Mouse (Mus musculus) heart, embryonic 15.5 days (tissue): ENCODE data around the gene Aanat. TPM values are rescaled to one million over a fixed set of nuclear protein-coding genes. Genes with fewer than 3 reads are reported as not detected.
A peak's percentile ranks its signal among the peaks of the same experiment; 100 is the strongest.

ENCODE experiments used
- ATAC-seq: fragments of 200-750 bp; cut with Nextera tagmentation; replicated peaks from 2 replicates; pipeline ENCODE4 v1.8.0; 2017; ENCODE audit warnings: low read depth, moderate TSS enrichment; ENCODE audit not compliant: insufficient number of reproducible peaks, insufficient read depth, low FRiP score
- H3K27ac ChIP-seq: fragments of 300-500 bp; sonication (generic); 2 replicates; pipeline ENCODE4 v1.5.1; 2015; ENCODE audit warnings: mild to moderate bottlenecking, inconsistent platforms
- H3K27me3 ChIP-seq: fragments of 300-500 bp; sonication (generic); 2 replicates; pipeline ENCODE4 v1.6.1; 2015; ENCODE audit warnings: inconsistent platforms
- H3K36me3 ChIP-seq: fragments of 300-500 bp; sonication (generic); 2 replicates; pipeline ENCODE4 v1.6.1; 2015; ENCODE audit warnings: mild to moderate bottlenecking, inconsistent platforms
- H3K4me1 ChIP-seq: fragments of 300-500 bp; sonication (generic); replicated peaks from 2 replicates; pipeline ENCODE4 v1.6.1; 2015; ENCODE audit warnings: inconsistent platforms
- H3K4me2 ChIP-seq: fragments of 300-500 bp; sonication (generic); 2 replicates; pipeline ENCODE4 v1.6.1; 2015; ENCODE audit warnings: inconsistent platforms, mild to moderate bottlenecking, moderate library complexity
- H3K4me3 ChIP-seq: fragments of 300-500 bp; sonication (generic); 2 replicates; pipeline ENCODE4 v1.5.1; 2015; ENCODE audit warnings: mild to moderate bottlenecking, inconsistent platforms
- H3K9ac ChIP-seq: fragments of 300-500 bp; sonication (generic); 2 replicates; pipeline ENCODE4 v1.6.1; 2015; ENCODE audit warnings: mild to moderate bottlenecking, inconsistent platforms
- H3K9me3 ChIP-seq: fragments of 300-500 bp; sonication (generic); replicated peaks from 2 replicates; pipeline ENCODE4 v1.6.1; 2016; ENCODE audit warnings: inconsistent platforms
- whole genome bisulfite sequencing: fragments of 180-500 bp; shearing (Covaris S2); methylation state at CpG from one replicate; pipeline ENCODE4 v1.1.7; 2015; ENCODE audit warnings: mixed read lengths; 5-methylcytosine and 5-hydroxymethylcytosine counted together
- polyA plus RNA-seq: library from polyadenylated mRNA; unstranded; fragments of >200 nt; fragmentation: Nextera tagmentation; extraction: Ambion mirVana; gene quantifications from 2 replicates; pipeline ENCODE4 v1.2.1, GENCODE M21; 2015

Aanat gene
- polyA plus RNA-seq, 1 experiment from 2014 or later, result not detected

GRCm38 (mm10) chr11:116554171-116554878, 31.9 kb upstream of the Aanat start:
- Histone ChIP-seq H3K36me3 (no peaks in the 10 kb centered on the region), H3K4me2 (0 out of 2 replicates have a peak overlapping the region, but pooled peaks have one; percentile 8), H3K27ac (peak overlapping the region; percentile 50), H3K4me1 (peaks cover 65% of the 10 kb centered on the region), H3K9ac (no peak overlapping the region; the same call in 1 of the 2 replicates), H3K27me3 (no peaks in the 10 kb centered on the region), H3K4me3 (no peak overlapping the region), H3K9me3 (no peaks in the 10 kb centered on the region)
- ATAC-seq, result peak; percentile 56
- 13% methylated on average over 12 of the region's 12 CpGs for WGBS

- H3K4me3 ChIP-seq, result no peak overlapping the region
- no peaks in the 10 kb centered on the region for H3K36me3 ChIP-seq
- no peaks in the 10 kb centered on the region for H3K9me3 ChIP-seq
- H3K4me1 ChIP-seq, result peaks cover 53% of the 10 kb centered on the region
- H3K27me3 ChIP-seq, result no peaks in the 10 kb centered on the region
- no peak overlapping the region for H3K27ac ChIP-seq
- H3K9ac ChIP-seq, result no peak overlapping the region
- ATAC-seq, result no peak
- 46% methylated on average over 1 of the region's 1 CpGs for WGBS
- H3K4me2 ChIP-seq, result no peak overlapping the region
Measured at GRCm38 (mm10) chr11:116555572-116555971, 30.7 kb upstream of the Aanat start.

DNA sequence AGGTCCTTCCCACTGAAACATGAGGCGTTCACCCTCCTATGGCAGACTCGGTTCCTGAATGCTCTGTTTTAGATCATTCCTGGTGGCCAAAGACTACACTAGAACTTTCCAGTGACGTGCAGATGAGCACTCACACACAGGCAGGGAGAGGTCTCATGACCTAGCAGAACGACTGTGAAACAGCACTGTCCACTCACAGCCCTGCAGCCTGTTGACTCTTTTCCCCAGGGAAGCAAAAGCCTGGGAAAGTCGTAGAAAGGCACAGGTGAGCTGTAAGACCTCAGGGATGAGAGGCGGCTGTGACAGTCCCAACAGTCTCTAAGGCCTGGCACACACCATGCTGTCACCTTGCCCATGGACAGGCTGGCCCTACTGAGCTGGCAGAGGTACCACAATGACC, 29.9 kb upstream of the Aanat start:
- peaks cover 46% of the 10 kb centered on the region for H3K4me1 ChIP-seq
- 40% methylated on average over 6 of the region's 6 CpGs for WGBS

GRCm38 (mm10) chr11:116565283-116566041, 20.8 kb upstream of the Aanat start:
- no peak overlapping the region for H3K27ac ChIP-seq
- H3K4me3 ChIP-seq, result no peak overlapping the region
- H3K36me3 ChIP-seq, result no peaks in the 10 kb centered on the region
- ATAC-seq, result no peak
- peaks cover 17% of the 10 kb centered on the region for H3K4me1 ChIP-seq
- H3K9ac ChIP-seq, result no peak overlapping the region
- WGBS, result 60% methylated on average over 7 of the region's 7 CpGs
- H3K4me2 ChIP-seq, result no peak overlapping the region
- no peaks in the 10 kb centered on the region for H3K9me3 ChIP-seq
- H3K27me3 ChIP-seq, result no peaks in the 10 kb centered on the region

More for the DNA sequence above, 29.9 kb upstream of the Aanat start:
- H3K27ac ChIP-seq, result no peak overlapping the region
- no peak for ATAC-seq
- H3K36me3 ChIP-seq, result no peaks in the 10 kb centered on the region
- no peaks in the 10 kb centered on the region for H3K9me3 ChIP-seq
- H3K27me3 ChIP-seq, result no peaks in the 10 kb centered on the region
- no peak overlapping the region; the same call in 1 of the 2 replicates for H3K9ac ChIP-seq
- no peak overlapping the region for H3K4me3 ChIP-seq
- no peak overlapping the region for H3K4me2 ChIP-seq

DNA sequence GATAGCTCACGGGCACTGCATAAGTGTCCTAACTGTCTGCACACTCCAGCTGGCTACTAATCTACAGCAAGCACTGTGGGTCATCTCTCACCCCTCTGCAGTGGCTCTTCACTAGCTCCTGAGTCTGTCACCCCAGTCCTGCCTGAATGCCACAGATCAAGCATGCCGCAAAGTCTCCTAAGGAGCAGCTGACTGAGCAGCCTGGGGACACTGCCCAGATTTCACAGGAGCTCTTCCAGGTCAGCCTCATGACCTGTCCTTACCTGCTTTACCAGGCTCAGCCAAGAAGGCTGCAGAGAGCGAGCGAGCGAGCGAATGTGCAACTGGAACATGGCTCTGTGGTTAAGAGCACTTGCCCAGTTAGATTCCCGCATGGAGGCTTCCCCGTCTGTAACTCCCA, 18.7 kb upstream of the Aanat start:
- 73% methylated on average over 8 of the region's 8 CpGs for WGBS
- peaks cover 33% of the 10 kb centered on the region for H3K4me1 ChIP-seq
- H3K4me2 ChIP-seq, result no peak overlapping the region
- no peak overlapping the region for H3K4me3 ChIP-seq
- no peak overlapping the region for H3K9ac ChIP-seq
- no peaks in the 10 kb centered on the region for H3K27me3 ChIP-seq
- H3K27ac ChIP-seq, result no peak overlapping the region
- H3K36me3 ChIP-seq, result no peaks in the 10 kb centered on the region
- no peak for ATAC-seq
- H3K9me3 ChIP-seq, result no peaks in the 10 kb centered on the region

- H3K4me1 ChIP-seq, result peaks cover 61% of the 10 kb centered on the region
- WGBS, result 82% methylated on average over 7 of the region's 7 CpGs
- no peak overlapping the region for H3K9ac ChIP-seq
- H3K9me3 ChIP-seq, result no peaks in the 10 kb centered on the region
- H3K27me3 ChIP-seq, result no peaks in the 10 kb centered on the region
- no peak for ATAC-seq
- H3K4me3 ChIP-seq, result no peak overlapping the region
- no peaks in the 10 kb centered on the region for H3K36me3 ChIP-seq
- no peak overlapping the region for H3K4me2 ChIP-seq
- H3K27ac ChIP-seq, result no peak overlapping the region
Measured at GRCm38 (mm10) chr11:116570821-116571220, 15.4 kb upstream of the Aanat start.

GRCm38 (mm10) chr11:116571767-116572679, 14.2 kb upstream of the Aanat start:
- no peak overlapping the region for H3K27ac ChIP-seq
- no peaks in the 10 kb centered on the region for H3K27me3 ChIP-seq
- no peaks in the 10 kb centered on the region for H3K36me3 ChIP-seq
- 60% methylated on average over 19 of the region's 19 CpGs for WGBS
- H3K9ac ChIP-seq, result no peak overlapping the region; the same call in 1 of the 2 replicates
- 0 out of 2 replicates have a peak overlapping the region, but pooled peaks have one; percentile 6 for H3K4me2 ChIP-seq
- H3K4me3 ChIP-seq, result no peak overlapping the region
- ATAC-seq, result no peak
- peaks cover 71% of the 10 kb centered on the region for H3K4me1 ChIP-seq
- H3K9me3 ChIP-seq, result no peaks in the 10 kb centered on the region

DNA sequence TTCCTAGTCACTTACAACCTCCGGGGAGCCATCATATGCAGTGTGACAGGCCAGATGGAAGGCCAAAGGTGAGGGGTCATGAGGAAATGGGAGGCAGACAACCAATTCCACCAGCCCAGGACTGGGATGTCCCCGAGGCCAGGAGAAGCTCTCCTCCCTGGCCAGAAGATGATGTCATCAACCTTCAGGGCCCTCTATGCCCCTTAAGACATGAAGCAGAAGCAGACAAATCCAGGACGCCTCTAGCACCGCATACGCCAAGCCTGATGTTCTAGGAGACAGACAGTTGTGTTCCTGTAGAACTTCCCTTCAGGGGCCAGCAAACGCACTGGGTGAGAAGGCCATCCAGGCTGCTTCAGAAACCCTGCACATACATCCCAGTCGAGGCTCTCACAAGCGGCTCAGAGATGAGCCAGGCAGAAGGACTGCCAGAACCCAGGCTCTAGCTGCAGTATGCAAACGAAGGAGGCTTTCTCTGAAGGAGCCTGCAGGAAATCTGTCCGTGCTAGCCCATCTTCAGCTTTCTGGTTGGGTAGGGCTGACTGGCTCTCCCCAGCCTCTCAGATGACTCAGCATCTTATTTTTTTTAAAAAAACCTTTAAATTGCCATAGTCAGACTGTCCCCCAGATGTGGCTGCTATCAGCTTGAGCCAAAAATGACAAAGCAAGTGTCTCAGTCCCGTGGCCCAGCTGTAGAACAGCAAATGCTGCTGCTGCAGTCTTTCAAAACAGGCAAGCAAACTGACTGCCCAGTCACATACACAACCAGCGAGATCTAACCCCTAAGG, 13.3 kb upstream of the Aanat start:
- Histone ChIP-seq H3K4me1 (peaks cover 62% of the 10 kb centered on the region), H3K27ac (0 out of 2 replicates have a peak overlapping the region, but pooled peaks have one; percentile 13), H3K4me2 (no peak overlapping the region), H3K9me3 (no peaks in the 10 kb centered on the region), H3K36me3 (no peaks in the 10 kb centered on the region), H3K9ac (0 out of 2 replicates have a peak overlapping the region, but pooled peaks have one; percentile 2), H3K27me3 (no peaks in the 10 kb centered on the region), H3K4me3 (no peak overlapping the region)
- ATAC-seq, result no peak
- WGBS, result 46% methylated on average over 12 of the region's 12 CpGs

- H3K4me3 ChIP-seq, result no peak overlapping the region
- no peak overlapping the region for H3K9ac ChIP-seq
- H3K9me3 ChIP-seq, result no peaks in the 10 kb centered on the region
- no peaks in the 10 kb centered on the region for H3K27me3 ChIP-seq
- peaks cover 59% of the 10 kb centered on the region for H3K4me1 ChIP-seq
- ATAC-seq, result no peak
- H3K4me2 ChIP-seq, result no peak overlapping the region
- H3K36me3 ChIP-seq, result no peaks in the 10 kb centered on the region
- no peak overlapping the region for H3K27ac ChIP-seq
- 61% methylated on average over 6 of the region's 6 CpGs for WGBS
Measured at GRCm38 (mm10) chr11:116574486-116574885, 11.7 kb upstream of the Aanat start.

DNA sequence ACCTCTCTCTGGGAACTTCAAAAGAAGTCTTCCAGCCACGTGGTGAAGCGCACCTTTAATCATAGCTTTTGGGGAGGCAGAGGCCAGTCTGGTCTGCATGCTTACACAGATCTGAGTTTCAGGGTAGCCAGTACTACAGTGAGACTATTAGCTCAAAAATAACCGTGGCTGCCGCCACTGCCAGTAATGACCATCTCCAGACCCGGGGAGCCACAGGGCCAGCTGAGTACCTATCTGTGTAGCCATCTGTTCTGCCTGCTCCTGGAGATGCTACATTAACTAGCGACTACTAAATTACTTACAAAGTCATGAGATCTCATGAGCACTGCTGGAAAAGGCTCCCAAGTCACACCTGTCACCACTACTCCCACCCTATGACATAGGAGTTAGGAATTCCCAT, 11.2 kb upstream of the Aanat start:
- H3K27ac ChIP-seq, result no peak overlapping the region; the same call in 1 of the 2 replicates
- no peaks in the 10 kb centered on the region for H3K27me3 ChIP-seq
- H3K4me1 ChIP-seq, result peaks cover 63% of the 10 kb centered on the region
- H3K4me2 ChIP-seq, result no peak overlapping the region
- no peak overlapping the region for H3K4me3 ChIP-seq
- WGBS, result 70% methylated on average over 6 of the region's 6 CpGs
- ATAC-seq, result no peak
- H3K9me3 ChIP-seq, result no peaks in the 10 kb centered on the region
- no peak overlapping the region for H3K9ac ChIP-seq
- H3K36me3 ChIP-seq, result no peaks in the 10 kb centered on the region
